In genomic region chr12:112937906-112938305, GRCm38 (mm10) we compare ENCODE assay signal across 12 mouse cellular contexts. TPM values are rescaled to one million over a fixed set of nuclear protein-coding genes. Genes with fewer than 3 reads are reported as not detected.
DNase-seq lines count a peak whose midpoint lies in the region; ATAC-seq lines count a peak whose summit lies in the region.
"Had no signal": no experiment of that assay in that cellular context is flagged by ENCODE, and none has a peak within 500 bp of the region (broad histone marks: within the 10 kb centered on the region; RNA-seq: fewer than 3 reads in every experiment).

No protein-coding gene starts in this region.

- no peaks in the 10 kb centered on the region for H3K9me3 ChIP-seq in kidney, embryonic 16.5 days (ENCODE audit: low read length)
- no peaks in the 10 kb centered on the region for H3K9me3 ChIP-seq in kidney, embryonic 15.5 days (replicated peaks)

- H3K9ac ChIP-seq in kidney, embryonic 16.5 days (replicated peaks; ENCODE audit: low read length) = 0 out of 2 replicates have a peak overlapping the region, but pooled peaks have one; percentile 9
- no peak overlapping the region for H3K9ac ChIP-seq in kidney, embryonic 15.5 days

- H3K4me1 ChIP-seq in kidney, embryonic 16.5 days (ENCODE audit: insufficient read depth, low read length) = peaks cover 15% of the 10 kb centered on the region
- H3K4me1 ChIP-seq in kidney, embryonic 15.5 days = peaks cover 36% of the 10 kb centered on the region

- H3K4me2 ChIP-seq in kidney, embryonic 16.5 days (replicated peaks; ENCODE audit: low read depth, low read length) = no peak overlapping the region
- H3K4me2 ChIP-seq in kidney, embryonic 15.5 days = no peak overlapping the region
- H3K4me2 ChIP-seq: liver, embryonic 11.5 days had no signal

- H3K4me3 ChIP-seq in kidney, embryonic 16.5 days (ENCODE audit: low read length) = no peak overlapping the region
- H3K4me3 ChIP-seq in kidney, embryonic 15.5 days (replicated peaks) = no peak overlapping the region

- no peak overlapping the region for H3K27ac ChIP-seq in kidney, embryonic 16.5 days (ENCODE audit: low read length)
- H3K27ac ChIP-seq in kidney, embryonic 15.5 days = no peak overlapping the region
- H3K27ac ChIP-seq: hindbrain, postnatal 0 days had no signal

- ATAC-seq in kidney, embryonic 16.5 days (ENCODE audit: low FRiP score, low TSS enrichment) = no peak
- no peak for ATAC-seq in kidney, embryonic 15.5 days (replicated peaks; ENCODE audit: low FRiP score)
- ATAC-seq: hindbrain, postnatal 0 days had no signal

- H3K27me3 ChIP-seq in kidney, embryonic 16.5 days (ENCODE audit: insufficient read depth, low read length) = no peaks in the 10 kb centered on the region
- H3K27me3 ChIP-seq in kidney, embryonic 15.5 days = no peaks in the 10 kb centered on the region

- peak; percentile 44 to 61 for DNase-seq in right cerebral cortex, adult 2 months (ENCODE audit: low spot score in 2 of 2)
- no peak for DNase-seq in right cerebral cortex, postnatal 36 days (ENCODE audit: low spot score in 2 of 2)
- DNase-seq in R1 (ENCODE audit: low read depth, low spot score) = peak; percentile 32
- peak; percentile 59 for DNase-seq in retina, postnatal 7 days (ENCODE audit: low read depth, low spot score)
- DNase-seq in c-Kit-positive CD71-positive TER-119-positive erythroid progenitor cells, embryonic 14.5 days (ENCODE audit: low spot score) = no peak
- DNase-seq: adrenal gland, postnatal 14 days; cerebellum, adult 9-10 months; gastrocnemius, postnatal 10 days had no signal

- H3K36me3 ChIP-seq in kidney, embryonic 16.5 days (ENCODE audit: insufficient read depth, low read length) = no peaks in the 10 kb centered on the region
- no peaks in the 10 kb centered on the region for H3K36me3 ChIP-seq in kidney, embryonic 15.5 days

- 46% methylated on average over 9 of the region's 9 CpGs for WGBS in kidney, embryonic 16.5 days
- 45% methylated on average over 9 of the region's 9 CpGs for WGBS in kidney, embryonic 15.5 days

RNA-seq across cellular contexts. Expression of gene Nudt14, which starts 4.0 kb away (rescaled TPM):
- 99.1 and 104 TPM in 2 replicates for polyA plus RNA-seq in kidney, embryonic 16.5 days (2015; fragmentation: Nextera tagmentation; extraction: Ambion mirVana)
- 87.5 and 88.5 TPM in 2 replicates for polyA plus RNA-seq in kidney, embryonic 15.5 days (2015; fragmentation: Nextera tagmentation; extraction: Ambion mirVana)

RNA-seq across cellular contexts. Expression of gene Jag2, which starts 8.3 kb away (rescaled TPM):
- polyA plus RNA-seq in kidney, embryonic 16.5 days (2015; fragmentation: Nextera tagmentation; extraction: Ambion mirVana) = 2.2 and 2.5 TPM in 2 replicates
- 3.0 and 3.5 TPM in 2 replicates for polyA plus RNA-seq in kidney, embryonic 15.5 days (2015; fragmentation: Nextera tagmentation; extraction: Ambion mirVana)

RNA-seq across cellular contexts. Expression of gene Btbd6, which starts 38.4 kb away (rescaled TPM):
- 29.4 and 30.6 TPM in 2 replicates for polyA plus RNA-seq in kidney, embryonic 16.5 days (2015; fragmentation: Nextera tagmentation; extraction: Ambion mirVana)
- 24.7 and 25.3 TPM in 2 replicates for polyA plus RNA-seq in kidney, embryonic 15.5 days (2015; fragmentation: Nextera tagmentation; extraction: Ambion mirVana)

Comparison
In these comparisons a context has a peak if more than half of its experiments do, and no peak if none do; other contexts are left out.
1. DNase-seq: peak in right cerebral cortex, adult 2 months (2 of 2), R1 (single experiment) and retina, postnatal 7 days (single experiment); none in right cerebral cortex, postnatal 36 days (0 of 2) and c-Kit-positive CD71-positive TER-119-positive erythroid progenitor cells, embryonic 14.5 days (single experiment).